Mouse (Mus musculus): ENCODE measurements around the gene Il5ra.

Il5ra gene

DNA sequence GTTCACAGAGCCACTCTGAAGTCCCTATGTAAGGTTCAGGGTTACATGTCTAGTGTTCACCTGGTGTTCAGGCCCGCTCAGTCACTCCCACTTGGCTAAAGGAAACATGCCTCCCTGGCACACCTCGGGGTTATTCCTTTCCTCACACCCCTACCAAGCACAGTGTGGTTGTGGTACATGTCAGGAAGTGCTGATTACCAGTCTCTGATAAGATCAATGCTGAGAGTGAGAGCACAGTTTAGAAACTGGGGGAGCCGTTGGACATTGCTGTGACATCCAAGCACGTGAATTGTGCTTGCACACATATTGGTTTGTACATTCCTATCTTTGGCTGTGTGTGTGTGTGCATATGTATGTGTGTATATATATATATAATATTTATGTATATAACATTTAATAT lies 16.3 kb downstream of the Il5ra start:
- DNase-seq: no peak

DNA sequence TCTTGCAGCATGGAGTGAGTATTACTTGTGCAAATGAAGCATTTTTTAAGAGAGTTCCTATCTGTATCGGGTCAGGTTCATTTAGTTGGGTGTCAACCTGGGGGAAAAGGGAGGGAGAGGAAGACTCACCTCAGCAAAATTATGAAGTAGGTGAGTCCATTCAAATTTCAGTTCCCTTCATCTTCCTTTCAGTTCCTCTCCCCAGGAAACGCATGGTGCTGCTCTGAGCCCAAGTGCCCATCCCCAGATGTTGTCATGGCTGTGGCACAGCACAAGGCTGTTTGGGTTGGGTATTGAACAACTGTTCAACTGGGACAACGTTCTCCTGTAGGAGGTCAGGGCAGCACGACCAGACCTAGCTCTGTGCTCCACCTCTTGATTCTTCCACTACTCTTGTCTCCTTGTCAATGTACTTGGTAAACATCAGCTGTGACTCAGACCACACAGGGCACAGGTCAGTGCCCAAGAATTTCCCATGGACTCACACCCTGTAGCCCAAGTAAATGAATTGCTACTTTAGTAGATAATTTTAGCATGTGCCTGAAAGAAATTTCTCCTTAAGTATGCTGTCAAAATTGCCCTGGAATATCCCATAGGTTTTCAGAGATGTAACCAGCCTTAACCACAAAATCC lies 19.0 kb downstream of the Il5ra start:
- DNase-seq: peak; percentile 14

DNA sequence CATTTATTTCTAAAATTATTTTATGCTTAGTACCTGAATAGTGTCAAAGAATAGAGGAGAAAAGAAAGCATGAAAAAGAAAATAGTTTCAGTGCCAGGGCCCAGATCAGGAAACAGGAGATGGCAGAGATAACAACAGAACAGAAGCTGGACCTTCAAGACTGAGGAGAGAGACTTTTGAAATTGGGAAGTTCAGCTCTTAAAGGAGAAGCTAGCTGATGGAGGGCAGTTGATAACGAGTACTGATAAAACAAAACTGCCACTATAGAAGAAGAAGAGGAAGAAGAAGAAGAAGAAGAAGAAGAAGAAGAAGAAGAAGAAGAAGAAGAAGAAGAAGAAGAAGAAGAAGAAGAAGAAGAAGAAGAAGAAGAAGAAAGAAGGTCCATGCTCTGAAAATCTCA lies 21.1 kb downstream of the Il5ra start:
- no peak for DNase-seq

- DNase-seq: no peak
Observed at GRCm38 (mm10) chr6:106726078-106726477, 22.8 kb downstream of the Il5ra start.

GRCm38 (mm10) chr6:106725642-106726041 lies 23.2 kb downstream of the Il5ra start:
- DNase-seq: no peak

- DNase-seq: peak; percentile 4
Observed at GRCm38 (mm10) chr6:106705506-106706035, 43.3 kb downstream of the Il5ra start.

- DNase-seq: peak; percentile 52
Observed at GRCm38 (mm10) chr6:106701931-106702330, 46.9 kb downstream of the Il5ra start.

DNA sequence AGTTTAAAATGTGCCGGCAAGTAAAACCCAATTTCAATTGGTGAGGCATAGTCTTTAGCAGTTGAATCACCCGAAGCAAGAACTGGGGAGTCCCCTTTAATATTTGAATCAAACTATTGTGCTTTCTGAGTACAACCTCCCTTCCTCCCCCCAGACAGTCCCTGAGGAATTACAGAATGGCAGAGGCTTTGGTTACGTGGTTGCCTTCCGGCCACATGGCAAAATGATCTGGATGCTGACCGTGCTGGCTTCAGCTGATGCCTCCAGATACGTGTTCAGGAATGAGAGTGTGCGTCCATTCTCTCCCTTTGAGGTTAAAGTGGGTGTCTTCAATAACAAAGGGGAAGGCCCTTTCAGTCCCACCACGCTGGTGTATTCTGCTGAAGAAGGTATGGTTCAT lies 73.3 kb downstream of the Il5ra start:
- DNase-seq: no peak

GRCm38 (mm10) chr6:106663780-106664651 lies 84.8 kb downstream of the Il5ra start:
- DNase-seq: peak; percentile 68

All from kidney, postnatal 14 days (tissue).